ENCODE assay signal across 23 mouse cellular contexts in the genomic region with DNA sequence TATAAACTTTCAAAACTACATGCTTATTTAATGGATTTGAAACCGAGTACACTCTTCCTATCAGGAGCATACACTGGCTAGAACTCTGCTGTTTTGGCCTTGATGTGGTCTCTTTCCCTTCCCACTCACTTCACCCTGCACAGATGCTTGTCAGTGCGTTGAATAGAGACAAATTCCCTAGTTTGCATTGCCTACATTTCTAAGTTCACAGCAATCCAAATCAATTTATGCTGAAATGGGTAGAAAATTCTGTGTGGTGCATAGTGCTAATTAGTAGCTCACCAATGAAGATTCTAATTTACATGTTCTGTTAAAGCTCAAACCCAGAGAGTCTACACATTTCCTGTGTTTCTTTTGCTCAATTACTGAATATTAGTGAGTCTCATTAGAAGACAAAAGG.
A peak's percentile ranks its signal among the peaks of the same experiment; 100 is the strongest.
DNase-seq lines count a peak whose midpoint lies in the region; ATAC-seq and TF ChIP-seq lines count a peak whose summit lies in the region.
"Had no signal": no experiment of that assay in that cellular context is flagged by ENCODE, and none has a peak within 500 bp of the region (broad histone marks: within the 10 kb centered on the region; RNA-seq: fewer than 3 reads in every experiment).

No protein-coding gene starts in this region.

- no peak overlapping the region for H3K4me3 ChIP-seq in forebrain, embryonic 14.5 days (ENCODE audit: low read depth, low read length)
- H3K4me3 ChIP-seq in forebrain, postnatal 0 days (ENCODE audit: low read depth, low read length), result no peak overlapping the region
- H3K4me3 ChIP-seq: heart, embryonic 10.5 days; heart, embryonic 13.5 days; hindbrain, embryonic 12.5 days; hindbrain, embryonic 15.5 days had no signal

- WGBS in forebrain, embryonic 14.5 days, result 21% methylated on average over 2 of the region's 2 CpGs
- 21% methylated on average over 2 of the region's 2 CpGs for WGBS in forebrain, postnatal 0 days

- no peak overlapping the region for H3K27ac ChIP-seq in forebrain, embryonic 14.5 days (ENCODE audit: low read depth, low read length)
- H3K27ac ChIP-seq in forebrain, postnatal 0 days (ENCODE audit: low read depth, low read length), result no peak overlapping the region
- H3K27ac ChIP-seq: heart, embryonic 10.5 days; heart, embryonic 13.5 days; hindbrain, embryonic 12.5 days; hindbrain, embryonic 15.5 days had no signal

- H3K4me1 ChIP-seq in forebrain, embryonic 14.5 days (ENCODE audit: control insufficient read depth, insufficient read depth, low read length), result no peaks in the 10 kb centered on the region
- H3K4me1 ChIP-seq in forebrain, postnatal 0 days (ENCODE audit: insufficient read depth), result no peaks in the 10 kb centered on the region
- H3K4me1 ChIP-seq: heart, embryonic 10.5 days; heart, embryonic 13.5 days; hindbrain, embryonic 12.5 days; hindbrain, embryonic 15.5 days had no signal

- H3K27me3 ChIP-seq in forebrain, embryonic 14.5 days (replicated peaks; ENCODE audit: control insufficient read depth, insufficient read depth, low read length), result no peaks in the 10 kb centered on the region
- no peaks in the 10 kb centered on the region for H3K27me3 ChIP-seq in forebrain, postnatal 0 days (ENCODE audit: insufficient read depth, low read length)
- H3K27me3 ChIP-seq: heart, embryonic 13.5 days; hindbrain, embryonic 12.5 days; hindbrain, embryonic 15.5 days had no signal

- H3K9me3 ChIP-seq in forebrain, embryonic 14.5 days (replicated peaks; ENCODE audit: control insufficient read depth, low read length), result no peaks in the 10 kb centered on the region
- H3K9me3 ChIP-seq in forebrain, postnatal 0 days (ENCODE audit: low read length), result no peaks in the 10 kb centered on the region
- H3K9me3 ChIP-seq: heart, embryonic 10.5 days; heart, embryonic 13.5 days; hindbrain, embryonic 12.5 days; hindbrain, embryonic 15.5 days had no signal

- DNase-seq in Muller cell, postnatal 12 days (ENCODE audit: inconsistent ontology term), result peak; percentile 68
- DNase-seq in brain, embryonic 14.5 days (ENCODE audit: low read depth), result peak; percentile 83
- peak; percentile 72 for DNase-seq in forebrain, embryonic 14.5 days (ENCODE audit: low spot score)
- DNase-seq in forebrain, postnatal 0 days, result no peak
- no peak for DNase-seq in cerebellum, postnatal 14 days
- no peak for DNase-seq in layer of hippocampus, adult 9-11 months
- no peak for DNase-seq in cerebellum, adult 11-12 months
- DNase-seq in ovary, adult 18-20 months (ENCODE audit: low spot score), result no peak
- DNase-seq: adrenal gland, adult 8-10 months; adrenal gland, postnatal 25 days; cerebellum, adult 2 months; cerebellum, adult 9-11 months; gastrocnemius, postnatal 25 days; heart, adult 18-20 months; heart, postnatal 14 days; heart, postnatal 4 days had no signal

- ATAC-seq in forebrain, embryonic 14.5 days, result peak; percentile 85
- peak; percentile 25; the same call in 1 of the 2 replicates for ATAC-seq in forebrain, postnatal 0 days
- ATAC-seq: activated CD4-positive, CD25-positive, alpha-beta regulatory T cell, adult 4 months; CD4-positive, CD25-positive, alpha-beta regulatory T cell, adult 4 months; intestine, postnatal 0 days had no signal

- no peak overlapping the region for H3K9ac ChIP-seq in forebrain, embryonic 14.5 days (ENCODE audit: low read length)
- H3K9ac ChIP-seq in forebrain, postnatal 0 days, result no peak overlapping the region
- H3K9ac ChIP-seq: heart, embryonic 13.5 days; hindbrain, embryonic 12.5 days; hindbrain, embryonic 15.5 days had no signal

- H3K36me3 ChIP-seq in forebrain, embryonic 14.5 days (ENCODE audit: control insufficient read depth, insufficient read depth, low read length), result no peaks in the 10 kb centered on the region
- H3K36me3 ChIP-seq in forebrain, postnatal 0 days (ENCODE audit: insufficient read depth), result no peaks in the 10 kb centered on the region
- H3K36me3 ChIP-seq: heart, embryonic 10.5 days; heart, embryonic 13.5 days; hindbrain, embryonic 12.5 days; hindbrain, embryonic 15.5 days had no signal

- no peak for TF ChIP-seq CTCF in brain, embryonic 14.5 days (IDR thresholded peaks at IDR 0.05; ENCODE audit: borderline replicate concordance, extremely low read depth, insufficient read depth, insufficient read length)
- TF ChIP-seq CTCF in forebrain, postnatal 0 days (IDR thresholded peaks at IDR 0.05; ENCODE audit: low read depth), result no peak

- H3K4me2 ChIP-seq in forebrain, embryonic 14.5 days (ENCODE audit: low read length), result no peak overlapping the region
- no peak overlapping the region for H3K4me2 ChIP-seq in forebrain, postnatal 0 days (ENCODE audit: low read depth)
- H3K4me2 ChIP-seq: heart, embryonic 13.5 days; hindbrain, embryonic 12.5 days; hindbrain, embryonic 15.5 days had no signal

- no peak for TF ChIP-seq POLR2A in brain, embryonic 14.5 days (IDR thresholded peaks at IDR 0.05; ENCODE audit: borderline replicate concordance, extremely low read depth, insufficient read depth, insufficient read length, poor library complexity, severe bottlenecking)

Comparison
In these comparisons a context has a peak if more than half of its experiments do, and no peak if none do; other contexts are left out.
1. DNase-seq: peak in Muller cell, postnatal 12 days (single experiment), brain, embryonic 14.5 days (single experiment) and forebrain, embryonic 14.5 days (single experiment); none in forebrain, postnatal 0 days (single experiment), cerebellum, postnatal 14 days (0 of 2), layer of hippocampus, adult 9-11 months (single experiment), cerebellum, adult 11-12 months (single experiment) and ovary, adult 18-20 months (single experiment).